Mouse (Mus musculus): Measurements from ENCODE around the gene Gm14862. TPM values are rescaled to one million over a fixed set of nuclear protein-coding genes. Genes with fewer than 3 reads are reported as not detected.

The Gm14862 gene
- polyA plus RNA-seq, 1 experiment from 2014 or later: not detected

Other genes starting within 250 kb of the Gm14862 start
- gene Fthl17e, start 223.4 kb downstream of the Gm14862 start, polyA plus RNA-seq (2018): not detected in 3 replicates
- not detected in 3 replicates for gene Fthl17f, start 193.9 kb downstream of the Gm14862 start, polyA plus RNA-seq (2018)
- gene 4930402K13Rik, start 152.3 kb downstream of the Gm14862 start, polyA plus RNA-seq (2018): not detected in 3 replicates
- 0.21 TPM in 1 of 3 replicates, not detected in the others for gene Lancl3, start 57.0 kb downstream of the Gm14862 start, polyA plus RNA-seq (2018)
- 0.45 to 1.3 TPM (median 0.56 TPM) in 3 replicates for gene Xk, start 15.9 kb upstream of the Gm14862 start, polyA plus RNA-seq (2018)
- gene H2al1m, start 26.9 kb upstream of the Gm14862 start, polyA plus RNA-seq (2018): not detected in 3 replicates
- not detected in 3 replicates for gene H2al1k, start 93.7 kb upstream of the Gm14862 start, polyA plus RNA-seq (2018)
- 209 to 458 TPM (median 351 TPM) in 3 replicates for gene Cybb, start 230.9 kb upstream of the Gm14862 start, polyA plus RNA-seq (2018)

All from macrophage (primary cell).